Mouse (Mus musculus): ENCODE data around the gene Adamts9.

Gene Adamts9

DNA sequence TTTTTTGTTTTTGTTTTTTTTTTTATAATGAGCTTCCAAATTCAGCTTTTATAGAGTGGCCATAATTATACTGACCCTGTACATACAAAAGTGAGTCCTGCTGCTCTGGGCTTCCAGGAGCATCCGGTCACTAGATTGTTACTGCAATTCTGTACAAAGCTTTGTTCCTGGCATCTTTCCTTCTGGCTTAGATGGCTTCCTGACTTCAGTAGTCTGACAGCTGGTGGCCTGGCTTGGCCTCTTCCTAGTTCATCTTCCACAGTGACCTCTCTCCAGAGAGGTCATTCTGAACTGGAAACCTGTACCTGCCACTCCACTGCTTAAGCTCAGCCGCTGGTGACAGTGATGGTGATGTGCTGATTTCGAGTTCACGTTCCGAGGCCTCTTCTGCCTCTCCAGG lies 217.2 kb downstream of the Adamts9 start:
- peak; percentile 31 for DNase-seq (ENCODE audit: low spot score)

GRCm38 (mm10) chr6:92724394-92724793 lies 218.9 kb downstream of the Adamts9 start:
- no peak for DNase-seq (ENCODE audit: low spot score)

All from lung, postnatal 25 days (tissue).